Mouse (Mus musculus) stomach, embryonic 16.5 days (tissue): ENCODE measurements around the gene Mfsd2a. TPM values are rescaled to one million over a fixed set of nuclear protein-coding genes. Genes with fewer than 3 reads are reported as not detected.
"Not testable (repeated sequence)": the region's sequence is repeated elsewhere in the genome, so short reads cannot be mapped to it uniquely, and the experiment has no call there.

Experiments used
- ATAC-seq: fragments of 200-750 bp; cut with Nextera tagmentation; 2 replicates; pipeline ENCODE4 v1.8.0; 2017; ENCODE audit warnings: moderate number of reproducible peaks, moderate TSS enrichment; ENCODE audit not compliant: insufficient read depth, low FRiP score
- H3K27ac ChIP-seq: fragments of 300-500 bp; sonication (generic); 2 replicates; pipeline ENCODE4 v1.5.1; 2014; ENCODE audit warnings: low read length
- H3K27me3 ChIP-seq: fragments of 300-500 bp; sonication (generic); 2 replicates; pipeline ENCODE4 v1.6.1; 2014; ENCODE audit warnings: low read length, control low read depth, mixed read lengths; ENCODE audit not compliant: control insufficient read depth, insufficient read depth
- H3K36me3 ChIP-seq: fragments of 300-500 bp; sonication (generic); 2 replicates; pipeline ENCODE4 v1.6.1; 2014; ENCODE audit warnings: low read length; ENCODE audit not compliant: control insufficient read depth, insufficient read depth
- H3K4me1 ChIP-seq: fragments of 300-500 bp; sonication (generic); 2 replicates; pipeline ENCODE4 v1.6.1; 2014; ENCODE audit warnings: low read length, control low read depth, mixed read lengths; ENCODE audit not compliant: control insufficient read depth, insufficient read depth
- H3K4me2 ChIP-seq: fragments of 300-500 bp; sonication (generic); 2 replicates; pipeline ENCODE4 v1.6.1; 2014; ENCODE audit warnings: low read depth, low read length, mixed read lengths
- H3K4me3 ChIP-seq: fragments of 300-500 bp; sonication (generic); replicated peaks from 2 replicates; pipeline ENCODE4 v1.5.1; 2014; ENCODE audit warnings: mild to moderate bottlenecking, low read length
- H3K9ac ChIP-seq: fragments of 300-500 bp; sonication (generic); 2 replicates; pipeline ENCODE4 v1.6.1; 2014; ENCODE audit warnings: low read length
- H3K9me3 ChIP-seq: fragments of 300-500 bp; sonication (generic); replicated peaks from 2 replicates; pipeline ENCODE4 v1.6.1; 2016; ENCODE audit warnings: low read length, control low read depth; ENCODE audit not compliant: control insufficient read depth
- WGBS: fragments of 180-500 bp; shearing (Covaris S2); extraction: QIAGEN DNeasy Blood & Tissue Kit; methylation state at CpG from one replicate; pipeline ENCODE4 v1.1.7; 2014; 5-methylcytosine and 5-hydroxymethylcytosine counted together
- polyA plus RNA-seq: library from polyadenylated mRNA; unstranded; fragments of >200 nt; fragmentation: Nextera tagmentation; extraction: Ambion mirVana; gene quantifications from 2 replicates; pipeline ENCODE4 v1.2.1, GENCODE M21; 2015

The Mfsd2a gene
- polyA plus RNA-seq, 1 experiment from 2014 or later, result 5.8 TPM

GRCm38 (mm10) chr4:122995404-122996220 lies 34.6 kb upstream of the Mfsd2a start, which contains the start of gene Mycl:
Gene Mycl (plus strand): TSS chr4:122995652.
- no peaks in the 10 kb centered on the region for H3K36me3 ChIP-seq
- peak within 1 kb of the TSS; percentile 97 for H3K4me2 ChIP-seq
- H3K27ac ChIP-seq, result peak within 1 kb of the TSS; percentile 71
- H3K9ac ChIP-seq, result peak within 1 kb of the TSS; percentile 84
- WGBS, result under 1% methylated on average over 65 of the region's 69 CpGs
- H3K9me3 ChIP-seq, result peaks cover 4% of the 10 kb centered on the region; the same call in 1 of the 2 replicates
- no peaks in the 10 kb centered on the region for H3K27me3 ChIP-seq
- peaks cover 10% of the 10 kb centered on the region for H3K4me1 ChIP-seq
- peak within 1 kb of the TSS; percentile 68 for H3K4me3 ChIP-seq
- ATAC-seq, result peak; percentile 91

GRCm38 (mm10) chr4:122992276-122992675 lies 31.3 kb upstream of the Mfsd2a start:
- H3K27ac ChIP-seq, result no peak overlapping the region
- no peaks in the 10 kb centered on the region for H3K27me3 ChIP-seq
- no peak overlapping the region for H3K9ac ChIP-seq
- H3K4me1 ChIP-seq, result peaks cover 3% of the 10 kb centered on the region
- no peaks in the 10 kb centered on the region for H3K36me3 ChIP-seq
- WGBS, result 49% methylated on average over 3 of the region's 3 CpGs
- ATAC-seq, result no peak
- no peak overlapping the region for H3K4me2 ChIP-seq
- no peak overlapping the region for H3K4me3 ChIP-seq
- H3K9me3 ChIP-seq, result peaks cover 4% of the 10 kb centered on the region; the same call in 1 of the 2 replicates

- H3K9ac ChIP-seq, result no peak overlapping the region
- WGBS, result 64% methylated on average over 1 of the region's 1 CpGs
- H3K27me3 ChIP-seq, result no peaks in the 10 kb centered on the region
- H3K36me3 ChIP-seq, result no peaks in the 10 kb centered on the region
- H3K9me3 ChIP-seq, result peaks cover 4% of the 10 kb centered on the region; the same call in 1 of the 2 replicates
- peaks cover 3% of the 10 kb centered on the region; the same call in 1 of the 2 replicates for H3K4me1 ChIP-seq
- no peak overlapping the region for H3K4me2 ChIP-seq
- no peak overlapping the region for H3K27ac ChIP-seq
- H3K4me3 ChIP-seq, result no peak overlapping the region
- ATAC-seq, result no peak
Measured at GRCm38 (mm10) chr4:122991177-122991576, 30.2 kb upstream of the Mfsd2a start.

- H3K9ac ChIP-seq, H3K36me3 ChIP-seq, H3K4me2 ChIP-seq, H3K4me3 ChIP-seq, H3K9me3 ChIP-seq, ATAC-seq, H3K27ac ChIP-seq, H3K4me1 ChIP-seq: not testable (repeated sequence)
- H3K27me3 ChIP-seq, result peaks cover 10% of the 10 kb centered on the region; the same call in 1 of the 2 replicates
- 51% methylated on average over 3 of the region's 3 CpGs for WGBS
Measured at GRCm38 (mm10) chr4:122988004-122988403, 27.0 kb upstream of the Mfsd2a start.

GRCm38 (mm10) chr4:122987421-122987820 lies 26.4 kb upstream of the Mfsd2a start:
- H3K4me3 ChIP-seq, result no peak overlapping the region
- no peak for ATAC-seq
- no peak overlapping the region for H3K27ac ChIP-seq
- H3K9ac ChIP-seq, result no peak overlapping the region
- H3K9me3 ChIP-seq, result peaks cover 4% of the 10 kb centered on the region; the same call in 1 of the 2 replicates
- peaks cover 12% of the 10 kb centered on the region for H3K27me3 ChIP-seq
- peaks cover 4% of the 10 kb centered on the region; the same call in 1 of the 2 replicates for H3K4me1 ChIP-seq
- no peak overlapping the region for H3K4me2 ChIP-seq
- H3K36me3 ChIP-seq, result no peaks in the 10 kb centered on the region
- 52% methylated on average over 4 of the region's 4 CpGs for WGBS

- no peak overlapping the region for H3K27ac ChIP-seq
- no peaks in the 10 kb centered on the region for H3K9me3 ChIP-seq
- H3K27me3 ChIP-seq, result peaks cover 13% of the 10 kb centered on the region
- no peak overlapping the region for H3K4me2 ChIP-seq
- WGBS, result 28% methylated on average over 8 of the region's 8 CpGs
- peak; percentile 78 for ATAC-seq
- no peak overlapping the region for H3K4me3 ChIP-seq
- H3K9ac ChIP-seq, result no peak overlapping the region
- H3K36me3 ChIP-seq, result no peaks in the 10 kb centered on the region
- peaks cover 4% of the 10 kb centered on the region; the same call in 1 of the 2 replicates for H3K4me1 ChIP-seq
Measured at GRCm38 (mm10) chr4:122985110-122985509, 24.1 kb upstream of the Mfsd2a start.

GRCm38 (mm10) chr4:122983486-122984261 lies 22.7 kb upstream of the Mfsd2a start:
- H3K9ac ChIP-seq, result no peak overlapping the region
- ATAC-seq, result no peak
- 28% methylated on average over 17 of the region's 17 CpGs for WGBS

GRCm38 (mm10) chr4:122982537-122982936 lies 21.5 kb upstream of the Mfsd2a start:
- no peak overlapping the region for H3K27ac ChIP-seq
- ATAC-seq, result no peak
- 85% methylated on average over 3 of the region's 3 CpGs for WGBS

More at GRCm38 (mm10) chr4:122983486-122984261, 22.7 kb upstream of the Mfsd2a start:
- no peaks in the 10 kb centered on the region for H3K36me3 ChIP-seq
- no peak overlapping the region for H3K27ac ChIP-seq
- H3K4me2 ChIP-seq, result peak overlapping the region; percentile 14; the same call in 1 of the 2 replicates
- peaks cover 4% of the 10 kb centered on the region; the same call in 1 of the 2 replicates for H3K4me1 ChIP-seq
- no peaks in the 10 kb centered on the region for H3K9me3 ChIP-seq
- H3K27me3 ChIP-seq, result peaks cover 13% of the 10 kb centered on the region
- 0 out of 2 replicates have a peak overlapping the region, but pooled peaks have one; percentile 0 for H3K4me3 ChIP-seq

More at GRCm38 (mm10) chr4:122982537-122982936, 21.5 kb upstream of the Mfsd2a start:
- Histone ChIP-seq H3K4me3 (no peak overlapping the region), H3K36me3 (no peaks in the 10 kb centered on the region), H3K4me1 (peaks cover 4% of the 10 kb centered on the region; the same call in 1 of the 2 replicates), H3K9ac (no peak overlapping the region), H3K9me3 (no peaks in the 10 kb centered on the region), H3K27me3 (peaks cover 13% of the 10 kb centered on the region), H3K4me2 (no peak overlapping the region)
